Mouse (Mus musculus) testis, adult 2 months (tissue): ENCODE results near the gene Tex36.

Source experiments
- CTCF ChIP-seq: fragments of 200-500 bp; IDR thresholded peaks from 2 replicates; pipeline ENCODE4 v1.5.1; 2012; ENCODE audit warnings: low read depth, mild to moderate bottlenecking, inconsistent platforms, low read length, moderate library complexity; ENCODE audit not compliant: control insufficient read depth, insufficient read depth, insufficient replicate concordance
- POLR2A ChIP-seq: fragments of 200-500 bp; IDR thresholded peaks from 2 replicates; pipeline ENCODE4 v1.6.1; 2012; ENCODE audit warnings: low read depth, mild to moderate bottlenecking, inconsistent platforms, low read length, moderate library complexity; ENCODE audit not compliant: control insufficient read depth

- TF ChIP-seq POLR2A (no peak), CTCF (peak; percentile 80; the same call in 1 of the 2 replicates)
Measured at GRCm38 (mm10) chr7:133636738-133637352, 34.9 kb upstream of the Tex36 start.
